In the genomic region with DNA sequence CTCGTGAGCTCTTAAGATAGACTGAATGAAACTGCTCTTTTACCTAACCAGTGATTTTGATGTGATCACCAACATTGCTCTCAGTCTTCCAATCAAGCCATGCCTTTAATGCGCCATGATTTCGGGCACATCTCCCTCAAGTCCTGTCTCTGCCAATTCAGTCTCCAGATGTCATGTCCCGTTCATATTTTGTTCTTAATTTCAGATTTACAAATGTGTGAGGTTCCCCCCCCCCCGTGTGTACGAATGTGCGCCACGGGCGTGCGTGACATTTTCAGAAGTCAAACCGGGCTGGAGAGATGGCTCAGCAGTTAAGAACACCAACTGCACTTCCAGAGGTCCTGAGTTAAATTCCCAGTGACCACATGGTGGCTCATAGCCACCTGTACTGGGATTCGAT, we compare ENCODE assay signal across 8 mouse cellular contexts. TPM values are rescaled to one million over a fixed set of nuclear protein-coding genes. Genes with fewer than 3 reads are reported as not detected.
DNase-seq lines count a peak whose midpoint lies in the region; ATAC-seq and TF ChIP-seq lines count a peak whose summit lies in the region.

No protein-coding gene starts in this region.

- H3K4me2 ChIP-seq in hindbrain, embryonic 16.5 days (ENCODE audit: low read length) = peak overlapping the region; percentile 80
- H3K4me2 ChIP-seq in midbrain, embryonic 13.5 days (replicated peaks) = peak overlapping the region; percentile 73

- H3K9ac ChIP-seq in hindbrain, embryonic 16.5 days (ENCODE audit: low read depth, low read length) = peak overlapping the region; percentile 65
- peak overlapping the region; percentile 67 for H3K9ac ChIP-seq in midbrain, embryonic 13.5 days (replicated peaks)

- H3K9me3 ChIP-seq in hindbrain, embryonic 16.5 days (ENCODE audit: control insufficient read depth, low read length) = no peaks in the 10 kb centered on the region
- no peaks in the 10 kb centered on the region for H3K9me3 ChIP-seq in midbrain, embryonic 13.5 days

- no peaks in the 10 kb centered on the region for H3K27me3 ChIP-seq in kidney, adult 2 months (replicated peaks; ENCODE audit: control insufficient read depth, insufficient read depth, low read length)
- no peaks in the 10 kb centered on the region for H3K27me3 ChIP-seq in hindbrain, embryonic 16.5 days (replicated peaks; ENCODE audit: control insufficient read depth, insufficient read depth, low read length)
- H3K27me3 ChIP-seq in midbrain, embryonic 13.5 days = no peaks in the 10 kb centered on the region

- ATAC-seq in hindbrain, embryonic 16.5 days = 0 out of 2 replicates have a peak, but pooled peaks have one; percentile 1
- peak; percentile 14; the same call in 1 of the 2 replicates for ATAC-seq in midbrain, embryonic 13.5 days

- H3K4me1 ChIP-seq in kidney, adult 2 months (ENCODE audit: control insufficient read depth, insufficient read depth, low read length) = peaks cover 9% of the 10 kb centered on the region; the same call in 1 of the 2 replicates
- peaks cover 2% of the 10 kb centered on the region; the same call in 1 of the 2 replicates for H3K4me1 ChIP-seq in bone marrow, adult 2 months (ENCODE audit: control insufficient read depth, insufficient read depth, low read length)
- peaks cover 25% of the 10 kb centered on the region for H3K4me1 ChIP-seq in hindbrain, embryonic 16.5 days (ENCODE audit: control insufficient read depth, insufficient read depth, low read depth, low read length)
- peaks cover 29% of the 10 kb centered on the region for H3K4me1 ChIP-seq in midbrain, embryonic 13.5 days (replicated peaks)

- intact Hi-C loops in gastrocnemius, postnatal 14 days (cut with DNase I; ENCODE audit: low total_unique reads) = no loop called here

- WGBS in kidney, adult 2 months = under 1% methylated on average over 12 of the region's 12 CpGs
- WGBS in bone marrow, adult 2 months = 2% methylated on average over 12 of the region's 12 CpGs
- WGBS in hindbrain, embryonic 16.5 days = under 1% methylated on average over 12 of the region's 12 CpGs
- WGBS in midbrain, embryonic 13.5 days = 1% methylated on average over 12 of the region's 12 CpGs

- peak overlapping the region; percentile 74 for H3K4me3 ChIP-seq in kidney, adult 2 months (ENCODE audit: insufficient read depth, low read depth, low read length)
- H3K4me3 ChIP-seq in bone marrow, adult 2 months (replicated peaks; ENCODE audit: control insufficient read depth, low read depth, low read length) = peak overlapping the region; percentile 72
- peak overlapping the region; percentile 70 for H3K4me3 ChIP-seq in hindbrain, embryonic 16.5 days (ENCODE audit: low read length)
- peak overlapping the region; percentile 80 for H3K4me3 ChIP-seq in midbrain, embryonic 13.5 days (replicated peaks)

- no peak for TF ChIP-seq CTCF in kidney, adult 2 months (conservative IDR thresholded peaks at IDR 0.05; ENCODE audit: insufficient read depth, insufficient read length, low read depth, low read length)
- no peak for TF ChIP-seq CTCF in bone marrow, adult 2 months (IDR thresholded peaks at IDR 0.05; ENCODE audit: control insufficient read depth, insufficient read depth, low read length)

- peak overlapping the region; percentile 91 for H3K27ac ChIP-seq in kidney, adult 2 months (ENCODE audit: insufficient read depth, low read depth, low read length)
- H3K27ac ChIP-seq in bone marrow, adult 2 months (ENCODE audit: control insufficient read depth, insufficient read depth, low read depth, low read length, poor library complexity) = peak overlapping the region; percentile 74
- H3K27ac ChIP-seq in hindbrain, embryonic 16.5 days (ENCODE audit: low read depth, low read length) = peak overlapping the region; percentile 93
- H3K27ac ChIP-seq in midbrain, embryonic 13.5 days = peak overlapping the region; percentile 97

- no peak for TF ChIP-seq POLR2A in kidney, adult 2 months (IDR thresholded peaks at IDR 0.05; ENCODE audit: low read depth, low read length)
- no peak for TF ChIP-seq POLR2A in bone marrow, adult 2 months (IDR thresholded peaks at IDR 0.05; ENCODE audit: borderline replicate concordance, control insufficient read depth, low read depth, low read length)

- H3K36me3 ChIP-seq in kidney, adult 2 months (ENCODE audit: control insufficient read depth, insufficient read depth, low read length) = peaks cover 6% of the 10 kb centered on the region; the same call in 1 of the 2 replicates
- H3K36me3 ChIP-seq in hindbrain, embryonic 16.5 days (ENCODE audit: control insufficient read depth, insufficient read depth, low read length) = peaks cover 25% of the 10 kb centered on the region
- peaks cover 32% of the 10 kb centered on the region for H3K36me3 ChIP-seq in midbrain, embryonic 13.5 days

- no peak for DNase-seq in kidney, adult 2 months
- no peak for DNase-seq in kidney, postnatal 4 days
- DNase-seq in layer of hippocampus, adult 11-12 months (ENCODE audit: low spot score) = no peak
- DNase-seq in spleen, adult 12 weeks (ENCODE audit: low spot score) = no peak
- DNase-seq in gastrocnemius, postnatal 14 days = no peak

RNA-seq across cellular contexts. Expression of a gene that starts 7.4 kb away (rescaled TPM):
- polyA plus RNA-seq in kidney, adult 2 months (2012; rRNA removed) = 94.8 and 106 TPM in 2 replicates
- 10.7 and 13.4 TPM in 2 replicates for polyA plus RNA-seq in bone marrow, adult 2 months (2011; ENCODE audit: insufficient read depth, insufficient read length, low replicate concordance, missing spikeins)
- 78.6 and 80.3 TPM in 2 replicates for polyA plus RNA-seq in hindbrain, embryonic 16.5 days (2015; fragmentation: Nextera tagmentation; extraction: Ambion mirVana)
- 20.6 and 26.2 TPM in 2 replicates for polyA plus RNA-seq in midbrain, embryonic 13.5 days (2015; fragmentation: Nextera tagmentation; extraction: Ambion mirVana)
- total RNA-seq in gastrocnemius, postnatal 14 days (2021) = 10 to 100 TPM; 16.6 to 20.1 TPM

RNA-seq across cellular contexts. Expression of a gene that starts 7.9 kb away (rescaled TPM):
- 511 and 689 TPM in 2 replicates for polyA plus RNA-seq in kidney, adult 2 months (2012; rRNA removed)
- polyA plus RNA-seq in bone marrow, adult 2 months (2011; ENCODE audit: insufficient read depth, insufficient read length, low replicate concordance, missing spikeins) = 708 and 1,315 TPM in 2 replicates
- polyA plus RNA-seq in hindbrain, embryonic 16.5 days (2015; fragmentation: Nextera tagmentation; extraction: Ambion mirVana) = 523 and 556 TPM in 2 replicates
- 608 and 612 TPM in 2 replicates for polyA plus RNA-seq in midbrain, embryonic 13.5 days (2015; fragmentation: Nextera tagmentation; extraction: Ambion mirVana)
- total RNA-seq in gastrocnemius, postnatal 14 days (2021) = 100 to 1,000 TPM; 129 to 167 TPM

RNA-seq across cellular contexts. Expression of a gene that starts 49.2 kb away (rescaled TPM):
- 26.7 and 28.5 TPM in 2 replicates for polyA plus RNA-seq in kidney, adult 2 months (2012; rRNA removed)
- 17.0 and 26.6 TPM in 2 replicates for polyA plus RNA-seq in bone marrow, adult 2 months (2011; ENCODE audit: insufficient read depth, insufficient read length, low replicate concordance, missing spikeins)
- 37.1 and 39.9 TPM in 2 replicates for polyA plus RNA-seq in hindbrain, embryonic 16.5 days (2015; fragmentation: Nextera tagmentation; extraction: Ambion mirVana)
- polyA plus RNA-seq in midbrain, embryonic 13.5 days (2015; fragmentation: Nextera tagmentation; extraction: Ambion mirVana) = 41.1 and 43.0 TPM in 2 replicates
- total RNA-seq in gastrocnemius, postnatal 14 days (2021) = 10 to 100 TPM; 13.1 to 15.1 TPM
